Mouse (Mus musculus): Measurements from ENCODE around the gene Fam19a3. TPM values are rescaled to one million over a fixed set of nuclear protein-coding genes. Genes with fewer than 3 reads are reported as not detected.
"Not testable (repeated sequence)": the region's sequence is repeated elsewhere in the genome, so short reads cannot be mapped to it uniquely, and the experiment has no call there.

Gene Fam19a3
- 1.3 and 1.6 TPM in 2 replicates for polyA plus RNA-seq (2016; fragmentation: Nextera tagmentation; extraction: Ambion mirVana)

DNA sequence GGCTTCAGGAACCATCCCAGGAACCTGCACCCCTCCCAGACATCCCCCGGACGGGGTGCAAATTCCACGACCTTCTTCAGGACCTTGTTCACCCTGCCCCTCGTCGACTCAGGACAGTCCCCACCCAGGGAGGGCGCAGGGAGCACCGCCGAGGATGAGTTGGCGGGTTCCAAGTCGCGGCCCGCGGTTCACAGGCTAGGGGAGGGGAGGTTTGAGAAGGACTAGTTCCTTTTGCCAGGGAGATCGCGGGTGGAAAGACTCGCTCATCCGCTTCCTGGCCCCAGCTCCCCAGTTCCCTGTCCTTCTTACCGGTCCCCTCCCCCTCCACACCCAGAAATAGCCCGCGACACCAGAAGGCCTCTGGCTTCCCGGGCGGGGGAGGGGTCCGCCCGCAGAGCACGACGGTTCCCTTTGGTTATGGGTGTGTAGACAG, at the start of gene Fam19a3:
Gene Fam19a3 (minus strand): TSS at position 370 of the 433 bp plus-strand sequence.
- Histone ChIP-seq H3K4me1 (replicated peaks) (peaks cover 34% of the 10 kb centered on the region), H3K9me3 (replicated peaks) (no peaks in the 10 kb centered on the region), H3K27ac (ENCODE audit: poor library complexity, severe bottlenecking) (peak within 1 kb of the TSS; percentile 78), H3K4me3 (peak within 1 kb of the TSS; percentile 68), H3K27me3 (replicated peaks) (peaks cover 35% of the 10 kb centered on the region), H3K4me2 (peak within 1 kb of the TSS; percentile 94), H3K9ac (peak within 1 kb of the TSS; percentile 84), H3K36me3 (0 out of 2 replicates have a peak, but pooled peaks cover 2% of the 10 kb centered on the region)
- peak; percentile 56 for ATAC-seq (ENCODE audit: insufficient number of reproducible peaks, low FRiP score)
- WGBS = under 1% methylated on average over 26 of the region's 26 CpGs

DNA sequence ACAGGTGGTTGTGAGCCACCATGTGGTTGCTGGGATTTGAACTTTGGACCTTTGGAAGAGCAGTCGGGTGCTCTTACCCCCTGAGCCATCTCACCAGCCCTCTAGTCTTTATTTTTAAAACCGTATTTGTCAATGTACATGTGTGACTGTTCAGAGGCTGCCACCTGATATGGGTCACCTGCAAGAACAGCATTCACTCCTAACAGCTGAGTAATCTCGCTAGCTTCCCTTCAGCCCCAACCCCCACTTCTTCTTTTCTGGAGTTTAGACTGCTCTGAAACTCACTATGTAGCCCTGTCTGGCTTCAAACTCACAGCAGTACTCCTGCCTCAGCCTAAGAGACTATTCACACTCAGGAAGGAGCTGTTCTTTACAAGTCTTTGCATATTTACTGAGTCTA, 40.8 kb upstream of the Fam19a3 start:
- H3K4me2 ChIP-seq = no peak overlapping the region
- no peak for ATAC-seq (ENCODE audit: insufficient number of reproducible peaks, low FRiP score)
- peaks cover 23% of the 10 kb centered on the region for H3K4me1 ChIP-seq (replicated peaks)
- H3K9ac ChIP-seq = no peak overlapping the region
- no peaks in the 10 kb centered on the region for H3K27me3 ChIP-seq (replicated peaks)
- H3K9me3 ChIP-seq (replicated peaks) = no peaks in the 10 kb centered on the region
- WGBS = 82% methylated on average over 3 of the region's 3 CpGs
- peaks cover 30% of the 10 kb centered on the region for H3K36me3 ChIP-seq
- H3K4me3 ChIP-seq = no peak overlapping the region
- H3K27ac ChIP-seq (ENCODE audit: poor library complexity, severe bottlenecking) = no peak overlapping the region

DNA sequence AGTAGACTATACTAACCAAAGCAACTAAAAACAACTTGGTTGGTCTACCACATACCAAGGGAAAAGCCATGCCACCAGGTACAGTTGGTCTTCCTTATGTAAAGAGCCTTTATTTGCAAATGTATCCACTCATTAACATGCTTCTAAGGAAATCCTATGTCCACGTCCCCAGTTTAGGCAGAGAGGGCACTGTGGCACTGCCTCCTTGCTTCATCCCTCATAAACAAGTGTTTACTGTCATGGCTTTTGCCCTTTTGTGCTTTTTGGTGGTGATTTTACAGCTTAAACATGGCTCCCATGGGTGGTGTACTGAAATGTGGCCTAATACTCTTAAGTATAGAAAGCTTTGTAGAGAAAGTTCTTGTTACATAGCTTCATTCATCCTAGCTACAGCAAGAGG, 38.8 kb upstream of the Fam19a3 start:
- Histone ChIP-seq H3K27me3 (replicated peaks) (no peaks in the 10 kb centered on the region), H3K4me3 (no peak overlapping the region), H3K4me2 (no peak overlapping the region), H3K27ac (ENCODE audit: poor library complexity, severe bottlenecking) (0 out of 2 replicates have a peak overlapping the region, but pooled peaks have one; percentile 67), H3K9ac (no peak overlapping the region), H3K4me1 (replicated peaks) (peaks cover 39% of the 10 kb centered on the region), H3K9me3 (replicated peaks) (no peaks in the 10 kb centered on the region), H3K36me3 (peaks cover 22% of the 10 kb centered on the region)
- 72% methylated on average over 1 of the region's 1 CpGs for WGBS
- no peak for ATAC-seq (ENCODE audit: insufficient number of reproducible peaks, low FRiP score)

DNA sequence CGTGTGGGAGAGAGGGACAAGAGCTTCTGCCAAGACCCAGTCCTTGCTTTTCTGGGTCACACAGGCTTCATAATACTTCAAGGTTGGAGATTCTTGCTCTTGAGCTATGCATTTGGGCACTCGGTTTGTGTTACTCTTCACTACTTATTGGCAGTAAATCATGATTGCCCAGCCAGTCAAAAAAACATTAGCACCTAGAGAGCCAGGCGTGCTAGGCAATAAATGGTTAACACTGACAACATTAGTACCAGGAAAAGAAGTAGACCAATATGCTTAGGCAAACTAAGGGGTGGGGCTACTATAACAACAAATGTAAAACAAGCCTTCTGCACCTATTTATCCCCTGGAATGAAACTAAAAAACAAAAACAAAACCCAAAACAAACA, 37.1 kb upstream of the Fam19a3 start:
- peak overlapping the region; percentile 80 for H3K4me2 ChIP-seq
- whole genome bisulfite sequencing = 2% methylated on average over 3 of the region's 3 CpGs
- ATAC-seq (ENCODE audit: insufficient number of reproducible peaks, low FRiP score) = no peak
- H3K9me3 ChIP-seq (replicated peaks) = no peaks in the 10 kb centered on the region
- H3K4me1 ChIP-seq (replicated peaks) = peaks cover 42% of the 10 kb centered on the region
- H3K9ac ChIP-seq = peak overlapping the region; percentile 97
- peak overlapping the region; percentile 97 for H3K4me3 ChIP-seq
- H3K27ac ChIP-seq (ENCODE audit: poor library complexity, severe bottlenecking) = peak overlapping the region; percentile 97
- no peaks in the 10 kb centered on the region for H3K27me3 ChIP-seq (replicated peaks)
- peaks cover 25% of the 10 kb centered on the region for H3K36me3 ChIP-seq

- peak; percentile 88 for ATAC-seq (ENCODE audit: insufficient number of reproducible peaks, low FRiP score)
- under 1% methylated on average over 39 of the region's 40 CpGs for WGBS
- Histone ChIP-seq H3K4me2 (peak within 1 kb of the TSS; percentile 80), H3K27me3 (replicated peaks) (no peaks in the 10 kb centered on the region), H3K9ac (peak within 1 kb of the TSS; percentile 97), H3K4me3 (peak within 1 kb of the TSS; percentile 97), H3K4me1 (replicated peaks) (peaks cover 42% of the 10 kb centered on the region), H3K27ac (ENCODE audit: poor library complexity, severe bottlenecking) (peak within 1 kb of the TSS; percentile 97), H3K36me3 (peaks cover 30% of the 10 kb centered on the region), H3K9me3 (replicated peaks) (no peaks in the 10 kb centered on the region)
These were observed 36.5 kb upstream of the Fam19a3 start, which contains the start of gene Mov10 for GRCm38 (mm10) chr3:104817991-104818748. Gene Mov10 (minus strand): TSS chr3:104818563.

DNA sequence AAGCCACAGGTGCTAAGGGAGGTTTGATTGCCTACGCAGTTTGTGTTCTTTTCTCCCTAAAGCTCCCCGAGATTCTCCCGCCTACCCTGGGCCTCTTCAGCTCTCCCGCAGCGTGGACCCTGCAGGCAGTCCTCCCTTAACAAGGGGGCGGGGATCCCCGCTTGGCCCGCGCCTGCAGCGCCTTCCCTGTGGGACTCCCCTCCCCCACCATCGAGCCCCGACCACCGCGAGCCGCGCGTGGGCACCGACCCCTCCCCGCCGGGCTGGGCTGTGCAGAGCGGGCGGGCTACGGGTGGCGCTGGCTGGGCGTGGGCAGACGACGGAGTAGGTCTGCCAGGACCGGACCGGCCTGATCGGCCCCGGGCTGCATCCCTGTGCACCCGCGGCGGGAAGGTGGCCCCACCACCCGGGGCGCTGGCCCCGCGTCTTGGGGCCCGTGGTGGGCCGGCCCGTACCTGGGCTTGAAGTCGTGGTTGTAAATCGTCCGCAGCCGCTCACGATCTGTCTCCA, 35.9 kb upstream of the Fam19a3 start:
- peak overlapping the region; percentile 97 for H3K9ac ChIP-seq
- no peaks in the 10 kb centered on the region for H3K27me3 ChIP-seq (replicated peaks)

GRCm38 (mm10) chr3:104816130-104816529, 34.5 kb upstream of the Fam19a3 start:
- H3K4me1 ChIP-seq (replicated peaks) = peaks cover 47% of the 10 kb centered on the region
- WGBS = 96% methylated on average over 7 of the region's 7 CpGs
- ATAC-seq (ENCODE audit: insufficient number of reproducible peaks, low FRiP score) = no peak

More for the DNA sequence above, 35.9 kb upstream of the Fam19a3 start:
- H3K4me2 ChIP-seq = peak overlapping the region; percentile 80
- H3K36me3 ChIP-seq = peaks cover 28% of the 10 kb centered on the region
- peak; percentile 77 for ATAC-seq (ENCODE audit: insufficient number of reproducible peaks, low FRiP score)
- H3K4me1 ChIP-seq (replicated peaks) = peaks cover 42% of the 10 kb centered on the region
- H3K9me3 ChIP-seq (replicated peaks) = no peaks in the 10 kb centered on the region
- peak overlapping the region; percentile 97 for H3K4me3 ChIP-seq
- peak overlapping the region; percentile 97 for H3K27ac ChIP-seq (ENCODE audit: poor library complexity, severe bottlenecking)
- whole genome bisulfite sequencing = under 1% methylated on average over 46 of the region's 46 CpGs

GRCm38 (mm10) chr3:104815346-104815745, 33.7 kb upstream of the Fam19a3 start:
- ATAC-seq (ENCODE audit: insufficient number of reproducible peaks, low FRiP score) = no peak
- H3K4me1 ChIP-seq (replicated peaks) = peaks cover 41% of the 10 kb centered on the region
- WGBS = 79% methylated on average over 2 of the region's 2 CpGs

More at GRCm38 (mm10) chr3:104816130-104816529, 34.5 kb upstream of the Fam19a3 start:
- peaks cover 21% of the 10 kb centered on the region for H3K36me3 ChIP-seq
- no peak overlapping the region for H3K4me2 ChIP-seq
- H3K27me3 ChIP-seq (replicated peaks) = no peaks in the 10 kb centered on the region
- H3K27ac ChIP-seq (ENCODE audit: poor library complexity, severe bottlenecking) = no peak overlapping the region
- no peak overlapping the region for H3K4me3 ChIP-seq
- no peak overlapping the region for H3K9ac ChIP-seq
- H3K9me3 ChIP-seq (replicated peaks) = no peaks in the 10 kb centered on the region

GRCm38 (mm10) chr3:104814746-104815145, 33.1 kb upstream of the Fam19a3 start:
- H3K27me3 ChIP-seq (replicated peaks) = no peaks in the 10 kb centered on the region
- H3K4me2 ChIP-seq = no peak overlapping the region
- peaks cover 21% of the 10 kb centered on the region for H3K36me3 ChIP-seq
- 96% methylated on average over 1 of the region's 1 CpGs for WGBS
- ATAC-seq (ENCODE audit: insufficient number of reproducible peaks, low FRiP score) = no peak
- no peaks in the 10 kb centered on the region for H3K9me3 ChIP-seq (replicated peaks)
- H3K27ac ChIP-seq (ENCODE audit: poor library complexity, severe bottlenecking) = no peak overlapping the region
- peaks cover 35% of the 10 kb centered on the region for H3K4me1 ChIP-seq (replicated peaks)
- no peak overlapping the region for H3K4me3 ChIP-seq
- H3K9ac ChIP-seq = no peak overlapping the region

More at GRCm38 (mm10) chr3:104815346-104815745, 33.7 kb upstream of the Fam19a3 start:
- H3K36me3 ChIP-seq = peaks cover 21% of the 10 kb centered on the region
- no peak overlapping the region for H3K27ac ChIP-seq (ENCODE audit: poor library complexity, severe bottlenecking)
- H3K4me3 ChIP-seq = no peak overlapping the region
- H3K27me3 ChIP-seq (replicated peaks) = no peaks in the 10 kb centered on the region
- no peaks in the 10 kb centered on the region for H3K9me3 ChIP-seq (replicated peaks)
- no peak overlapping the region; the same call in 1 of the 2 replicates for H3K4me2 ChIP-seq
- H3K9ac ChIP-seq = no peak overlapping the region

- not testable (repeated sequence) for ATAC-seq (ENCODE audit: insufficient number of reproducible peaks, low FRiP score); H3K27ac ChIP-seq (ENCODE audit: poor library complexity, severe bottlenecking); H3K9ac ChIP-seq; H3K4me3 ChIP-seq; H3K9me3 ChIP-seq (replicated peaks); H3K27me3 ChIP-seq (replicated peaks); H3K4me2 ChIP-seq
- Histone ChIP-seq H3K4me1 (replicated peaks) (peaks cover 23% of the 10 kb centered on the region), H3K36me3 (peaks cover 21% of the 10 kb centered on the region)
- WGBS = 92% methylated on average over 7 of the region's 7 CpGs
These were observed 31.6 kb upstream of the Fam19a3 start for GRCm38 (mm10) chr3:104813227-104813626.

DNA sequence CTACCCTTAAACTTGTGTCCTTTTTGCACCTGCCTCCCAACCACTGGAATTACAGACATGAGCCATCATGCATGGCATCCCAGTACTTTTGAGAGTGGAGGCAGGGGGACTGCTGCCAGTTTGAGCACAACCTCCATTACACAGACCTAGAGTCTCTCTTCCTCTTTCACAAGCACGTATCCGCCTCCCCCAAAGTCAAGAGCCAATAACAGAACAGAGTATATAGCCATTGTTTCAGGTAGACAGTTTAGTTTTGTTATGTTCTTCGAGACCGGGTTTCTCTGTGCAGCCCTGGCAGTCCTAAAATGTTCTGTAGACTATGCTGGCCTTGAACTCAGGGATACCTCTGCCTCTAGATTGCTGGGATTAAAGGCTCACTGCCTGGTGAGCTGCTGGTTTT, 30.6 kb upstream of the Fam19a3 start:
- WGBS = 87% methylated on average over 4 of the region's 4 CpGs
- no peak for ATAC-seq (ENCODE audit: insufficient number of reproducible peaks, low FRiP score)
- H3K4me2 ChIP-seq = no peak overlapping the region
- no peak overlapping the region for H3K4me3 ChIP-seq
- peaks cover 21% of the 10 kb centered on the region for H3K36me3 ChIP-seq
- H3K9ac ChIP-seq = no peak overlapping the region
- peaks cover 23% of the 10 kb centered on the region for H3K4me1 ChIP-seq (replicated peaks)
- no peak overlapping the region for H3K27ac ChIP-seq (ENCODE audit: poor library complexity, severe bottlenecking)
- H3K27me3 ChIP-seq (replicated peaks) = no peaks in the 10 kb centered on the region
- H3K9me3 ChIP-seq (replicated peaks) = no peaks in the 10 kb centered on the region
